Mouse (Mus musculus): ENCODE results near the gene Gm20795.
"Not testable (repeated sequence)": the region's sequence is repeated elsewhere in the genome, so short reads cannot be mapped to it uniquely, and the experiment has no call there.

The Gm20795 gene

GRCm38 (mm10) chrY:40804614-40805013 is at the start of gene Gm20795:
Gene Gm20795, plus strand, starts transcription at chrY:40804914.
- DNase-seq (ENCODE audit: low read depth, low spot score), result not testable (repeated sequence)

GRCm38 (mm10) chrY:40775665-40776064 is 29.0 kb upstream of the Gm20795 start, which contains the start of gene Gm21797:
Gene Gm21797, minus strand, starts transcription at chrY:40775765.
- DNase-seq (ENCODE audit: low read depth, low spot score), result not testable (repeated sequence)
